ENCODE assay signal across 29 mouse cellular contexts in genomic region chr7:46724396-46724795, GRCm38 (mm10). TPM values are rescaled to one million over a fixed set of nuclear protein-coding genes. Genes with fewer than 3 reads are reported as not detected.
DNase-seq lines count a peak whose midpoint lies in the region; ATAC-seq lines count a peak whose summit lies in the region.
"Had no signal": no experiment of that assay in that cellular context is flagged by ENCODE, and none has a peak within 500 bp of the region (broad histone marks: within the 10 kb centered on the region; RNA-seq: fewer than 3 reads in every experiment).

No protein-coding gene starts in this region.

- no peaks in the 10 kb centered on the region for H3K9me3 ChIP-seq in liver, embryonic 15.5 days (replicated peaks)
- no peaks in the 10 kb centered on the region for H3K9me3 ChIP-seq in liver, embryonic 12.5 days (replicated peaks)
- H3K9me3 ChIP-seq: embryonic facial prominence, embryonic 15.5 days; heart, embryonic 10.5 days; hindbrain, embryonic 15.5 days; limb, embryonic 13.5 days; liver, embryonic 13.5 days; midbrain, embryonic 12.5 days; neural tube, embryonic 15.5 days; stomach, embryonic 15.5 days had no signal

- no peak overlapping the region for H3K4me3 ChIP-seq in liver, embryonic 15.5 days (replicated peaks)
- no peak overlapping the region for H3K4me3 ChIP-seq in liver, embryonic 12.5 days
- H3K4me3 ChIP-seq: embryonic facial prominence, embryonic 15.5 days; heart, embryonic 10.5 days; hindbrain, embryonic 15.5 days; limb, embryonic 13.5 days; liver, embryonic 13.5 days; midbrain, embryonic 12.5 days; neural tube, embryonic 15.5 days; stomach, embryonic 15.5 days had no signal

- peak; percentile 41; the same call in 1 of the 2 replicates for ATAC-seq in frontal cortex, adult (ENCODE audit: low TSS enrichment)
- no peak for ATAC-seq in liver, embryonic 15.5 days (ENCODE audit: insufficient read depth)
- ATAC-seq in liver, embryonic 12.5 days, result no peak; the same call in 1 of the 2 replicates
- ATAC-seq: forebrain, embryonic 14.5 days had no signal

- H3K36me3 ChIP-seq in liver, embryonic 15.5 days (replicated peaks), result no peaks in the 10 kb centered on the region
- H3K36me3 ChIP-seq in liver, embryonic 12.5 days, result no peaks in the 10 kb centered on the region
- H3K36me3 ChIP-seq: embryonic facial prominence, embryonic 15.5 days; heart, embryonic 10.5 days; hindbrain, embryonic 15.5 days; limb, embryonic 13.5 days; liver, embryonic 13.5 days; midbrain, embryonic 12.5 days; neural tube, embryonic 15.5 days; stomach, embryonic 15.5 days had no signal

- H3K9ac ChIP-seq in liver, embryonic 15.5 days, result no peak overlapping the region
- H3K9ac ChIP-seq in liver, embryonic 12.5 days, result no peak overlapping the region
- H3K9ac ChIP-seq: embryonic facial prominence, embryonic 15.5 days; hindbrain, embryonic 15.5 days; limb, embryonic 13.5 days; liver, embryonic 13.5 days; lung, embryonic 14.5 days; midbrain, embryonic 12.5 days; neural tube, embryonic 15.5 days; stomach, embryonic 15.5 days had no signal

- 56% methylated on average over 5 of the region's 5 CpGs for WGBS in liver, embryonic 15.5 days (ENCODE audit: insufficient replicate concordance)
- 58% methylated on average over 5 of the region's 5 CpGs for WGBS in liver, embryonic 12.5 days (ENCODE audit: insufficient replicate concordance)

- no peak for DNase-seq in frontal cortex, postnatal 25 days (ENCODE audit: low spot score in 2 of 2)
- peak; percentile 17 to 34 for DNase-seq in layer of hippocampus, adult 18-20 months (ENCODE audit: low spot score in 2 of 2)
- DNase-seq in layer of hippocampus, adult 11-12 months (ENCODE audit: low spot score), result no peak
- peak; percentile 34 for DNase-seq in telencephalon, adult 2 months (ENCODE audit: low read depth, low spot score)
- DNase-seq: adrenal gland, postnatal 25 days; cerebellum, adult 11 months; cerebellum, adult 9-11 months; gastrocnemius, postnatal 10 days; heart, postnatal 4 days; liver, embryonic 13.5 days; lung, embryonic 14.5 days; thymus, adult 18-20 months; thymus, postnatal 36 days had no signal

- peaks cover 6% of the 10 kb centered on the region for H3K4me1 ChIP-seq in liver, embryonic 15.5 days (replicated peaks)
- H3K4me1 ChIP-seq in liver, embryonic 12.5 days, result peaks cover 10% of the 10 kb centered on the region; the same call in 1 of the 2 replicates
- H3K4me1 ChIP-seq: embryonic facial prominence, embryonic 15.5 days; hindbrain, embryonic 15.5 days; limb, embryonic 13.5 days; midbrain, embryonic 12.5 days; neural tube, embryonic 15.5 days; stomach, embryonic 15.5 days had no signal

- H3K27me3 ChIP-seq in liver, embryonic 15.5 days, result no peaks in the 10 kb centered on the region
- H3K27me3 ChIP-seq in liver, embryonic 12.5 days (replicated peaks), result peaks cover 20% of the 10 kb centered on the region
- H3K27me3 ChIP-seq: limb, embryonic 13.5 days; neural tube, embryonic 15.5 days; stomach, embryonic 15.5 days had no signal

- H3K27ac ChIP-seq in liver, embryonic 15.5 days (replicated peaks), result 0 out of 2 replicates have a peak overlapping the region, but pooled peaks have one; percentile 19
- no peak overlapping the region for H3K27ac ChIP-seq in liver, embryonic 12.5 days
- H3K27ac ChIP-seq: embryonic facial prominence, embryonic 15.5 days; heart, embryonic 10.5 days; hindbrain, embryonic 15.5 days; limb, embryonic 13.5 days; liver, embryonic 13.5 days; midbrain, embryonic 12.5 days; neural tube, embryonic 15.5 days; stomach, embryonic 15.5 days had no signal

- no peak overlapping the region for H3K4me2 ChIP-seq in liver, embryonic 15.5 days
- H3K4me2 ChIP-seq in liver, embryonic 12.5 days, result no peak overlapping the region
- H3K4me2 ChIP-seq: embryonic facial prominence, embryonic 15.5 days; hindbrain, embryonic 15.5 days; limb, embryonic 13.5 days; liver, embryonic 13.5 days; lung, embryonic 14.5 days; midbrain, embryonic 12.5 days; neural tube, embryonic 15.5 days; stomach, embryonic 15.5 days had no signal

RNA-seq across cellular contexts. Expression of gene Saa4, which starts 8.0 kb away (rescaled TPM):
- not detected for total RNA-seq in layer of hippocampus, adult 18-20 months (2021)
- 6.3 and 8.8 TPM in 2 replicates for polyA plus RNA-seq in liver, embryonic 15.5 days (2015; fragmentation: Nextera tagmentation; extraction: Ambion mirVana)
- polyA plus RNA-seq in liver, embryonic 12.5 days (2016; fragmentation: Nextera tagmentation; extraction: Ambion mirVana), result 1.6 and 2.2 TPM in 2 replicates
- total RNA-seq: adrenal gland, postnatal 25 days; common myeloid progenitor, adult 5-6 weeks; gastrocnemius, postnatal 10 days; granulocyte monocyte progenitor cell, adult 5-6 weeks; heart, postnatal 4 days; megakaryocyte, adult 5-6 weeks had no signal
- polyA plus RNA-seq: embryonic facial prominence, embryonic 15.5 days; forebrain, embryonic 14.5 days; heart, embryonic 16.5 days; hindbrain, embryonic 15.5 days; limb, embryonic 13.5 days; lung, embryonic 14.5 days; midbrain, embryonic 12.5 days; neural tube, embryonic 15.5 days had no signal

RNA-seq across cellular contexts. Expression of gene Saa3, which starts 8.9 kb away (rescaled TPM):
- total RNA-seq in layer of hippocampus, adult 18-20 months (2021), result not detected
- 6.4 and 11.6 TPM in 2 replicates for polyA plus RNA-seq in liver, embryonic 15.5 days (2015; fragmentation: Nextera tagmentation; extraction: Ambion mirVana)
- polyA plus RNA-seq in liver, embryonic 12.5 days (2016; fragmentation: Nextera tagmentation; extraction: Ambion mirVana), result 0.35 and 1.1 TPM in 2 replicates
- total RNA-seq: common myeloid progenitor, adult 5-6 weeks; gastrocnemius, postnatal 10 days; granulocyte monocyte progenitor cell, adult 5-6 weeks; heart, postnatal 4 days had no signal

RNA-seq across cellular contexts. Expression of gene Saal1, which starts 13.9 kb away (rescaled TPM):
- 10 to 100 TPM; 10.1 to 10.6 TPM for total RNA-seq in layer of hippocampus, adult 18-20 months (2021)
- 11.4 and 12.3 TPM in 2 replicates for polyA plus RNA-seq in liver, embryonic 15.5 days (2015; fragmentation: Nextera tagmentation; extraction: Ambion mirVana)
- polyA plus RNA-seq in liver, embryonic 12.5 days (2016; fragmentation: Nextera tagmentation; extraction: Ambion mirVana), result 21.0 and 21.5 TPM in 2 replicates

RNA-seq across cellular contexts. Expression of gene Saa1, which starts 18.4 kb away (rescaled TPM):
- not detected for total RNA-seq in layer of hippocampus, adult 18-20 months (2021)
- not detected in 2 replicates for polyA plus RNA-seq in liver, embryonic 15.5 days (2015; fragmentation: Nextera tagmentation; extraction: Ambion mirVana)
- polyA plus RNA-seq in liver, embryonic 12.5 days (2016; fragmentation: Nextera tagmentation; extraction: Ambion mirVana), result 0.23 and 0.39 TPM in 2 replicates
- total RNA-seq: adrenal gland, postnatal 25 days; common myeloid progenitor, adult 5-6 weeks; granulocyte monocyte progenitor cell, adult 5-6 weeks; heart, postnatal 4 days; megakaryocyte, adult 5-6 weeks had no signal
- polyA plus RNA-seq: embryonic facial prominence, embryonic 15.5 days; forebrain, embryonic 14.5 days; hindbrain, embryonic 15.5 days; lung, embryonic 14.5 days; midbrain, embryonic 12.5 days had no signal

RNA-seq across cellular contexts. Expression of gene Saa2, which starts 27.2 kb away (rescaled TPM):
- total RNA-seq in layer of hippocampus, adult 18-20 months (2021), result not detected
- not detected in 2 replicates for polyA plus RNA-seq in liver, embryonic 15.5 days (2015; fragmentation: Nextera tagmentation; extraction: Ambion mirVana)
- polyA plus RNA-seq in liver, embryonic 12.5 days (2016; fragmentation: Nextera tagmentation; extraction: Ambion mirVana), result not detected in 2 replicates
- total RNA-seq: adrenal gland, postnatal 25 days; common myeloid progenitor, adult 5-6 weeks; gastrocnemius, postnatal 10 days; granulocyte monocyte progenitor cell, adult 5-6 weeks; heart, postnatal 4 days; megakaryocyte, adult 5-6 weeks had no signal
- polyA plus RNA-seq: embryonic facial prominence, embryonic 15.5 days; forebrain, embryonic 14.5 days; heart, embryonic 16.5 days; intestine, embryonic 16.5 days; liver, embryonic 13.5 days; lung, embryonic 14.5 days; midbrain, embryonic 12.5 days; neural tube, embryonic 15.5 days; stomach, embryonic 15.5 days had no signal

Comparison
In these comparisons a context has a peak if more than half of its experiments do, and no peak if none do; other contexts are left out.
1. DNase-seq: peak in layer of hippocampus, adult 18-20 months (2 of 2) and telencephalon, adult 2 months (single experiment); none in frontal cortex, postnatal 25 days (0 of 2) and layer of hippocampus, adult 11-12 months (single experiment).